8 mouse cellular contexts compared by ENCODE assay signal in genomic region chr3:35937345-35937744, GRCm38 (mm10). TPM values are rescaled to one million over a fixed set of nuclear protein-coding genes. Genes with fewer than 3 reads are reported as not detected.
DNase-seq lines count a peak whose midpoint lies in the region; ATAC-seq and TF ChIP-seq lines count a peak whose summit lies in the region.

TSS of gene Dcun1d1 (minus strand) at chr3:35937445.

- peaks cover 4% of the 10 kb centered on the region; the same call in 1 of the 2 replicates for H3K36me3 ChIP-seq in kidney, embryonic 16.5 days (ENCODE audit: insufficient read depth, low read length)
- no peaks in the 10 kb centered on the region for H3K36me3 ChIP-seq in midbrain, embryonic 15.5 days (replicated peaks)

- no peaks in the 10 kb centered on the region for H3K27me3 ChIP-seq in kidney, embryonic 16.5 days (ENCODE audit: insufficient read depth, low read length)
- H3K27me3 ChIP-seq in midbrain, embryonic 15.5 days (replicated peaks), result no peaks in the 10 kb centered on the region

- no peak within 1 kb of the TSS for H3K4me2 ChIP-seq in kidney, embryonic 16.5 days (replicated peaks; ENCODE audit: low read depth, low read length)
- H3K4me2 ChIP-seq in midbrain, embryonic 15.5 days, result no peak within 1 kb of the TSS

- ATAC-seq in kidney, embryonic 16.5 days (ENCODE audit: low FRiP score, low TSS enrichment), result no peak
- ATAC-seq in midbrain, embryonic 15.5 days (replicated peaks), result no peak

- no peak for DNase-seq in kidney, postnatal 4 days
- DNase-seq in brain, embryonic 14.5 days (ENCODE audit: low read depth), result no peak
- DNase-seq in heart, adult 8-10 months (ENCODE audit: low spot score), result no peak
- DNase-seq in layer of hippocampus, postnatal 25 days (ENCODE audit: extremely low spot score in 1 of 2, low spot score in 1 of 2), result no peak
- no peak for DNase-seq in cerebellum, postnatal 4 days (ENCODE audit: low spot score in 2 of 2)
- DNase-seq in right cerebral cortex, adult 18-20 months, result no peak

- peaks cover 10% of the 10 kb centered on the region for H3K4me1 ChIP-seq in kidney, embryonic 16.5 days (ENCODE audit: insufficient read depth, low read length)
- H3K4me1 ChIP-seq in midbrain, embryonic 15.5 days, result peaks cover 13% of the 10 kb centered on the region

- TF ChIP-seq POLR2A in brain, embryonic 14.5 days (IDR thresholded peaks at IDR 0.05; ENCODE audit: borderline replicate concordance, extremely low read depth, insufficient read depth, insufficient read length, poor library complexity, severe bottlenecking), result no peak

- no peak within 1 kb of the TSS for H3K9ac ChIP-seq in kidney, embryonic 16.5 days (replicated peaks; ENCODE audit: low read length)
- no peak within 1 kb of the TSS for H3K9ac ChIP-seq in midbrain, embryonic 15.5 days

- no peak within 1 kb of the TSS for H3K4me3 ChIP-seq in kidney, embryonic 16.5 days (ENCODE audit: low read length)
- H3K4me3 ChIP-seq in midbrain, embryonic 15.5 days, result no peak within 1 kb of the TSS

- 91% methylated on average over 6 of the region's 6 CpGs for WGBS in kidney, embryonic 16.5 days
- 97% methylated on average over 6 of the region's 6 CpGs for WGBS in midbrain, embryonic 15.5 days

- no peak for TF ChIP-seq CTCF in brain, embryonic 14.5 days (IDR thresholded peaks at IDR 0.05; ENCODE audit: borderline replicate concordance, extremely low read depth, insufficient read depth, insufficient read length)

- no peaks in the 10 kb centered on the region for H3K9me3 ChIP-seq in kidney, embryonic 16.5 days (ENCODE audit: low read length)
- H3K9me3 ChIP-seq in midbrain, embryonic 15.5 days, result no peaks in the 10 kb centered on the region

- no peak within 1 kb of the TSS for H3K27ac ChIP-seq in kidney, embryonic 16.5 days (ENCODE audit: low read length)
- H3K27ac ChIP-seq in midbrain, embryonic 15.5 days, result no peak within 1 kb of the TSS

RNA-seq across cellular contexts. Expression of gene Dcun1d1, which starts in this region (rescaled TPM):
- 90.3 and 90.9 TPM in 2 replicates for polyA plus RNA-seq in kidney, embryonic 16.5 days (2015; fragmentation: Nextera tagmentation; extraction: Ambion mirVana)
- 26.8 and 38.0 TPM in 2 replicates for polyA plus RNA-seq in brain, embryonic 14.5 days (2012; rRNA removed)
- total RNA-seq in heart, adult 8-10 months (2022), result 10 to 100 TPM; 52.1 to 56.2 (median 54.0) TPM
- 10 to 100 TPM; 65.0 to 72.9 TPM for total RNA-seq in layer of hippocampus, postnatal 25 days (2021)
- polyA plus RNA-seq in midbrain, embryonic 15.5 days (2015; fragmentation: Nextera tagmentation; extraction: Ambion mirVana), result 99.5 and 107 TPM in 2 replicates
